9 mouse cellular contexts compared by ENCODE assay signal in genomic region chr15:99787625-99788120, GRCm38 (mm10). TPM values are rescaled to one million over a fixed set of nuclear protein-coding genes. Genes with fewer than 3 reads are reported as not detected.
A peak's percentile ranks its signal among the peaks of the same experiment; 100 is the strongest.
DNase-seq lines count a peak whose midpoint lies in the region; ATAC-seq lines count a peak whose summit lies in the region.
"Had no signal": no experiment of that assay in that cellular context is flagged by ENCODE, and none has a peak within 500 bp of the region (broad histone marks: within the 10 kb centered on the region; RNA-seq: fewer than 3 reads in every experiment).

No protein-coding gene starts in this region.

- 74% methylated on average over 9 of the region's 9 CpGs for WGBS in hindbrain, embryonic 10.5 days
- whole genome bisulfite sequencing in hindbrain, embryonic 12.5 days = 74% methylated on average over 9 of the region's 9 CpGs
- WGBS in forebrain, embryonic 14.5 days = 61% methylated on average over 9 of the region's 9 CpGs
- 64% methylated on average over 9 of the region's 9 CpGs for WGBS in liver, embryonic 12.5 days (ENCODE audit: insufficient replicate concordance)

- H3K4me3 ChIP-seq in hindbrain, embryonic 10.5 days = no peak overlapping the region
- no peak overlapping the region for H3K4me3 ChIP-seq in hindbrain, embryonic 12.5 days
- no peak overlapping the region for H3K4me3 ChIP-seq in forebrain, embryonic 14.5 days (ENCODE audit: low read depth, low read length)
- no peak overlapping the region for H3K4me3 ChIP-seq in liver, embryonic 12.5 days

- H3K4me1 ChIP-seq in hindbrain, embryonic 10.5 days (replicated peaks) = peaks cover 8% of the 10 kb centered on the region
- 0 out of 2 replicates have a peak, but pooled peaks cover 4% of the 10 kb centered on the region for H3K4me1 ChIP-seq in hindbrain, embryonic 12.5 days
- no peaks in the 10 kb centered on the region; the same call in 1 of the 2 replicates for H3K4me1 ChIP-seq in forebrain, embryonic 14.5 days (ENCODE audit: control insufficient read depth, insufficient read depth, low read length)
- H3K4me1 ChIP-seq in liver, embryonic 12.5 days = no peaks in the 10 kb centered on the region

- H3K36me3 ChIP-seq in hindbrain, embryonic 10.5 days = peaks cover 39% of the 10 kb centered on the region
- peaks cover 13% of the 10 kb centered on the region for H3K36me3 ChIP-seq in hindbrain, embryonic 12.5 days
- H3K36me3 ChIP-seq in forebrain, embryonic 14.5 days (ENCODE audit: control insufficient read depth, insufficient read depth, low read length) = peaks cover 35% of the 10 kb centered on the region
- peaks cover 25% of the 10 kb centered on the region for H3K36me3 ChIP-seq in liver, embryonic 12.5 days
- H3K36me3 ChIP-seq: G1E had no signal

- H3K27ac ChIP-seq in hindbrain, embryonic 10.5 days = peak overlapping the region; percentile 56; the same call in 1 of the 2 replicates
- H3K27ac ChIP-seq in hindbrain, embryonic 12.5 days = no peak overlapping the region; the same call in 1 of the 2 replicates
- peak overlapping the region; percentile 34; the same call in 1 of the 2 replicates for H3K27ac ChIP-seq in forebrain, embryonic 14.5 days (ENCODE audit: low read depth, low read length)
- H3K27ac ChIP-seq in liver, embryonic 12.5 days = no peak overlapping the region

- DNase-seq in hindbrain, embryonic 10.5 days (ENCODE audit: low spot score) = no peak
- DNase-seq in CD4-positive helper T cell, adult 2 months (ENCODE audit: low read depth, low spot score) = peak; percentile 59
- DNase-seq in forebrain, embryonic 14.5 days (ENCODE audit: low spot score) = peak; percentile 70
- DNase-seq in kidney, postnatal 4 days = peak; percentile 63 to 79
- DNase-seq in layer of hippocampus, postnatal 36 days = no peak
- no peak for DNase-seq in adrenal gland, adult 2 months

- H3K9me3 ChIP-seq in hindbrain, embryonic 10.5 days = no peaks in the 10 kb centered on the region
- no peaks in the 10 kb centered on the region for H3K9me3 ChIP-seq in hindbrain, embryonic 12.5 days (replicated peaks)
- H3K9me3 ChIP-seq in forebrain, embryonic 14.5 days (replicated peaks; ENCODE audit: control insufficient read depth, low read length) = no peaks in the 10 kb centered on the region
- no peaks in the 10 kb centered on the region for H3K9me3 ChIP-seq in liver, embryonic 12.5 days (replicated peaks)
- H3K9me3 ChIP-seq: G1E had no signal

- H3K4me2 ChIP-seq in hindbrain, embryonic 12.5 days (replicated peaks) = no peak overlapping the region
- no peak overlapping the region for H3K4me2 ChIP-seq in forebrain, embryonic 14.5 days (ENCODE audit: low read length)
- no peak overlapping the region for H3K4me2 ChIP-seq in liver, embryonic 12.5 days

- H3K27me3 ChIP-seq in hindbrain, embryonic 10.5 days (ENCODE audit: insufficient read depth, poor library complexity, severe bottlenecking) = no peaks in the 10 kb centered on the region
- no peaks in the 10 kb centered on the region for H3K27me3 ChIP-seq in hindbrain, embryonic 12.5 days
- no peaks in the 10 kb centered on the region for H3K27me3 ChIP-seq in forebrain, embryonic 14.5 days (replicated peaks; ENCODE audit: control insufficient read depth, insufficient read depth, low read length)
- no peaks in the 10 kb centered on the region for H3K27me3 ChIP-seq in liver, embryonic 12.5 days (replicated peaks)

- H3K9ac ChIP-seq in hindbrain, embryonic 12.5 days = no peak overlapping the region
- H3K9ac ChIP-seq in forebrain, embryonic 14.5 days (ENCODE audit: low read length) = no peak overlapping the region
- H3K9ac ChIP-seq in liver, embryonic 12.5 days = no peak overlapping the region

- ATAC-seq in hindbrain, embryonic 12.5 days (ENCODE audit: low FRiP score) = no peak
- ATAC-seq in forebrain, embryonic 14.5 days = peak; percentile 48; the same call in 1 of the 2 replicates
- ATAC-seq in liver, embryonic 12.5 days = no peak

RNA-seq across cellular contexts. Expression of gene Cers5, which starts 15.0 kb away (rescaled TPM):
- polyA plus RNA-seq in hindbrain, embryonic 10.5 days (2016; fragmentation: Nextera tagmentation; extraction: Ambion mirVana) = 59.1 and 61.3 TPM in 2 replicates
- polyA plus RNA-seq in hindbrain, embryonic 12.5 days (2016; fragmentation: Nextera tagmentation; extraction: Ambion mirVana) = 66.8 and 69.3 TPM in 2 replicates
- polyA plus RNA-seq in forebrain, embryonic 14.5 days (2014; fragmentation: Nextera tagmentation; extraction: Ambion mirVana) = 71.9 and 72.5 TPM in 2 replicates
- polyA plus RNA-seq in liver, embryonic 12.5 days (2016; fragmentation: Nextera tagmentation; extraction: Ambion mirVana) = 17.8 and 19.1 TPM in 2 replicates
- total RNA-seq in layer of hippocampus, postnatal 36 days (2021) = 10 to 100 TPM; 29.6 to 30.2 TPM
- 10 to 100 TPM; 46.4 to 54.6 TPM for total RNA-seq in adrenal gland, adult 2 months (2021)
- 26.1 and 32.6 TPM in 2 replicates for polyA plus RNA-seq in adrenal gland, adult 2 months (2012; rRNA removed)

Comparison
In these comparisons a context has a peak if more than half of its experiments do, and no peak if none do; other contexts are left out.
1. H3K27ac ChIP-seq: peak in hindbrain, embryonic 10.5 days (single experiment) and forebrain, embryonic 14.5 days (single experiment); none in hindbrain, embryonic 12.5 days (single experiment) and liver, embryonic 12.5 days (single experiment).
2. DNase-seq: peak in CD4-positive helper T cell, adult 2 months (single experiment), forebrain, embryonic 14.5 days (single experiment) and kidney, postnatal 4 days (2 of 2); none in hindbrain, embryonic 10.5 days (single experiment), layer of hippocampus, postnatal 36 days (0 of 2) and adrenal gland, adult 2 months (single experiment).